Mouse (Mus musculus): Measurements from ENCODE around the gene Mllt1. TPM values are rescaled to one million over a fixed set of nuclear protein-coding genes. Genes with fewer than 3 reads are reported as not detected.

Gene Mllt1
- polyA plus RNA-seq (2012; rRNA removed), result 94.1 and 98.4 TPM in 2 replicates

GRCm38 (mm10) chr17:56935363-56936131 is at the start of gene Mllt1:
Mllt1 (minus strand) TSS chr17:56935415.

DNA sequence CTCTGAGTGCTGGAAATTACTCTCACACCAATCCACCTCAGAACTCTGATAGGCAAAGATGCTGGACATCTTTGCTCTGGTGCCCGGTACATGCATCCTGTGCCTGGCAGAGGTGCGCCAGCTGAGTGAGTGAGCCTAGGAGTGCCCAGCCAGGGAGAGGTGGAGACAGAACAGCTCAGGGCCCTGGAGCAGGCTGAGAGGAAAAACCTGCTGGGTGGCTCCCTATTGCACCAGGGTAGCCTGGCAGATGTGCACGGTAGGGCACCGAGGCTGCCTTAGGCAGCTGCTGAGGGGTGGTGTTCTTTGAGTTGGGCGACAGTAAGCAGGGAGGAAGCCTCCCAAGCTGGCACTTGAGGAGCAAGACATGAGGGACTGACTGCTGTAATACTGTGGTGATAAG is 46.8 kb upstream of the Mllt1 start, which contains the start of gene Acer1:
Gene Acer1, minus strand, starts transcription at position 114 of the 400 bp plus-strand sequence.

DNA sequence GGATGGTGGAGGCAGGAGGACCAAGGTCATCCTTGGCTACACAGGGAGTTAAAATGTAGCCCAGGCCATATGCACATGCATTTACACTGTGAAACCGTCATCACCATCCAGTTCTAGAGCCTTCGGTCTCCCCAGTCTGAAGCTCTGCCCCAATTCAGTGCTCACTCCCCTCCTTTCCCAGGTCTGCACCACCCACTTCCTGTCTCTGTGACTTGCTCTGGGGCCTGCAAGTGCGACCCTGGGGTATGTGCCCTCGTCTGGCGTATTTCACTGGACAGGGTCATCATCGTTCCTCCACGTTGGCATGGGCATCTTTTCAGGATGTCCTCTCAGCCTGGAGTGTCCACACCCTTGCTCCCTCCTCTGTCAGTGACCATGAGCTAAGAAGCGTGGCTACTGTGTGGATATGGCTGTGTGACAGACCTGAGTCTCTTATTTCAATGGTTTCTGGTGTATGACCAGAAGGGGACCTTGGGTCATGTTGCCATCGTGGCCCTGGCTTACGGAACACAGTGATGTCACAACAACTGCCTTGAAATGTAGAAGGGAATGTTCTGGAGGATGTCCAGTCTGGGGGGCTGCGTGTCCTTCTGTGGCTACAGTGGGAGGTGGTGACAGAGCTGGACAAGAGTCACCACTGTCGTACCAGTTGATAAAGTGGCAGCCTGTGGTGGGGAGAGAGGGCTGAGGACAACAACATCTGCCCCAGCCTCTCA is 60.1 kb downstream of the Mllt1 start, which contains the start of gene 1700061G19Rik:
Gene 1700061G19Rik, plus strand, starts transcription at position 542 of the 716 bp plus-strand sequence.

DNA sequence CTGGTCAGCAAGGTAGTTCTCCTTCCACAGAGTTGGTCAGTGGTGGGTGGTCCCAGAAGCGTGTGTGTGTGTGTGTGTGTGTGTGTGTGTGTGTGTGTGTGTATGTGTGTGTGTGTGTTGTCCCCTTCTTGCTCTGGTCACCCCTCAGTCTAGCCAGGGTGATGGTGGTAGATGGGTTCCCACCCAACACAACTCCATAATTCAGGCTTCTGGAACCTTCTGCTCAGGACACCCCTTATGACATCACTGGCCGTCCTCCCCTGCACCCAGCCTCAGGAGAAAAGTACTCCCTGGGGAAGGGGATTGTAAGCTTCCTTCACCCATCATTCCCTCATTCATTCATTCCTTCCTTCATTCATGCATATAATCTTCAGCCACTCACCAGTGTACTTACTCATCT is 61.0 kb downstream of the Mllt1 start, which contains the start of gene Acsbg2:
Gene Acsbg2, minus strand, starts transcription at position 211 of the 400 bp plus-strand sequence.

Other genes with a start within 250 kb of the Mllt1 start
- gene Ndufa11, start 217.6 kb downstream of the Mllt1 start, polyA plus RNA-seq (2012; rRNA removed), result 694 and 729 TPM in 2 replicates
- gene Vmac, start 217.4 kb downstream of the Mllt1 start, polyA plus RNA-seq (2012; rRNA removed), result 47.8 and 78.5 TPM in 2 replicates
- gene Nrtn, start 177.9 kb downstream of the Mllt1 start, polyA plus RNA-seq (2012; rRNA removed), result 169 and 335 TPM in 2 replicates
- 135 and 136 TPM in 2 replicates for gene Dus3l, start 170.7 kb downstream of the Mllt1 start, polyA plus RNA-seq (2012; rRNA removed)
- 3.3 and 4.8 TPM in 2 replicates for gene Prr22, start 165.2 kb downstream of the Mllt1 start, polyA plus RNA-seq (2012; rRNA removed)
- 26.0 and 26.5 TPM in 2 replicates for gene Rfx2, start 104.4 kb downstream of the Mllt1 start, polyA plus RNA-seq (2012; rRNA removed)
- gene Acsbg2, start 61.0 kb downstream of the Mllt1 start, polyA plus RNA-seq (2012; rRNA removed), result 0.05 TPM in 1 of 2 replicates, not detected in the other
- gene 1700061G19Rik, start 59.9 kb downstream of the Mllt1 start, polyA plus RNA-seq (2012; rRNA removed), result 0.16 and 0.37 TPM in 2 replicates
- gene Acer1, start 46.7 kb upstream of the Mllt1 start, polyA plus RNA-seq (2012; rRNA removed), result 0.14 TPM in 2 replicates
- 290 and 341 TPM in 2 replicates for gene Clpp, start 54.9 kb upstream of the Mllt1 start, polyA plus RNA-seq (2012; rRNA removed)
- 86.7 and 97.3 TPM in 2 replicates for gene Alkbh7, start 61.9 kb upstream of the Mllt1 start, polyA plus RNA-seq (2012; rRNA removed)
- 1.3 and 1.6 TPM in 2 replicates for gene Pspn, start 64.6 kb upstream of the Mllt1 start, polyA plus RNA-seq (2012; rRNA removed)
- 34.5 and 38.2 TPM in 2 replicates for gene Gtf2f1, start 75.9 kb upstream of the Mllt1 start, polyA plus RNA-seq (2012; rRNA removed)
- gene Gm17949, start 76.1 kb upstream of the Mllt1 start, polyA plus RNA-seq (2012; rRNA removed), result not detected in 2 replicates
- 142 and 166 TPM in 2 replicates for gene Khsrp, start 96.1 kb upstream of the Mllt1 start, polyA plus RNA-seq (2012; rRNA removed)
- gene Slc25a41, start 106.2 kb upstream of the Mllt1 start, polyA plus RNA-seq (2012; rRNA removed), result 0.12 and 0.25 TPM in 2 replicates
- gene Crb3, start 123.7 kb upstream of the Mllt1 start, polyA plus RNA-seq (2012; rRNA removed), result 24.0 and 26.3 TPM in 2 replicates
- 60.7 and 77.3 TPM in 2 replicates for gene Slc25a23, start 124.4 kb upstream of the Mllt1 start, polyA plus RNA-seq (2012; rRNA removed)
- 5.0 and 6.5 TPM in 2 replicates for gene Dennd1c, start 143.1 kb upstream of the Mllt1 start, polyA plus RNA-seq (2012; rRNA removed)
- gene Tubb4a, start 152.4 kb upstream of the Mllt1 start, polyA plus RNA-seq (2012; rRNA removed), result 6.7 and 6.9 TPM in 2 replicates
- gene Tnfsf9, start 169.9 kb upstream of the Mllt1 start, polyA plus RNA-seq (2012; rRNA removed), result 4.4 and 5.3 TPM in 2 replicates
- gene Cd70, start 214.4 kb upstream of the Mllt1 start, polyA plus RNA-seq (2012; rRNA removed), result 0.18 and 0.34 TPM in 2 replicates